Mouse (Mus musculus): ENCODE measurements around the gene Cpz. TPM values are rescaled to one million over a fixed set of nuclear protein-coding genes. Genes with fewer than 3 reads are reported as not detected.

Cpz gene
- polyA plus RNA-seq, 1 experiment from 2014 or later, result 0.92 TPM

- 68% methylated on average over 4 of the region's 4 CpGs for WGBS (ENCODE audit: insufficient replicate concordance)
Measured at GRCm38 (mm10) chr5:35552838-35553539, 27.5 kb upstream of the Cpz start.

DNA sequence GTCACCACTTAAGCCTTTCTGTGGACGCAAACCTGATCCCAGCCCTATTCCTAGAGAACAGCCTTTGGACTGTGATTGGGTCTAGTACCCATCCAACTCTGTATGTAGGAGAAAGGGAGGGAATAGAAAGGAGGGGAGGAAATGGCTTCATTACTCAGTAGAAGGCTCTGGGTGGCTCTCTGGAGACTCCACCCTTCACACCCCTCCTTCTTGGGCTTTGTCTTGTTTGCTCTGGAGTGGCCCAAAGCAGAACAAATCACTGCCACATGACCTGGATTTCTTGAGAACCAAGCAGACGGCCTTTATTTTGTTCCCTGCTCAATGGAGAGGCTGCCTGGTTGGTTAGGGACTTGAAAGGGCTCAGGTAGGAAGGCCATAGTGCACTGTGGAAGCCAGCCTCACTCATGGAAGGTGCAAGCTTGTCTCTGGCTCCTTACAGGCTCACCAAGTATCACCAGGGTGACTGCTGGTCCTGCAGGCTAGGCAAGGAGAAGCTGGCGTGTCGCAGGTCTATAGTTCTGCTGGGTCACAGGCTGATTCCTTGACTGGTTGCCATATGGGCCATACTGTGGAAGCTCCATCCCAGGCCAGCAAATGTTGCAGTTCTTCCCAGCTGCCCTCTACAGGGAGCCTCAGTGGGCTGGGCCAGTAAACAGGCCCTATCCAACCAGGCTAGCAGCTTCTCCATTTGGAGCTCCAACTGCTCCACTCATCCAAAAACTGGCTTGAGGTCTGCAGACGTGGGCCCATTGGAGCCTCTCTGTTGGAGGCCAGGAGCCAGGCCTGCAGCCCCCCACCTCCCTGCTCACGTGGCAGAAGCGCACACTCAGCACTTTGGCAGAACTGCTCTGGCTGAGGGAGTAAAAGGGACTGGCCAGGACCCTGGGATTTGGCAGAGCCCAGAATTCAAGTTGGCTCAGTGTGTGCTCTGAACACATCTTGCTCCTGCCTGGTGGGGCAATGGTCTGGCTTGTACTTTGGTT lies 26.6 kb upstream of the Cpz start:
- no peaks in the 10 kb centered on the region for H3K9me3 ChIP-seq (replicated peaks)
- no peak for ATAC-seq (ENCODE audit: insufficient read depth)
- no peak overlapping the region for H3K9ac ChIP-seq
- H3K4me3 ChIP-seq (replicated peaks), result no peak overlapping the region
- no peaks in the 10 kb centered on the region for H3K27me3 ChIP-seq
- no peak overlapping the region for H3K27ac ChIP-seq (replicated peaks)
- H3K4me2 ChIP-seq, result no peak overlapping the region
- H3K4me1 ChIP-seq (replicated peaks), result no peaks in the 10 kb centered on the region
- H3K36me3 ChIP-seq (replicated peaks), result peaks cover under 1% of the 10 kb centered on the region; the same call in 1 of the 2 replicates
- 41% methylated on average over 7 of the region's 7 CpGs for WGBS (ENCODE audit: insufficient replicate concordance)

More at GRCm38 (mm10) chr5:35552838-35553539, 27.5 kb upstream of the Cpz start:
- H3K4me1 ChIP-seq (replicated peaks), result no peaks in the 10 kb centered on the region
- H3K27ac ChIP-seq (replicated peaks), result no peak overlapping the region
- peaks cover 9% of the 10 kb centered on the region for H3K36me3 ChIP-seq (replicated peaks)
- no peak for ATAC-seq (ENCODE audit: insufficient read depth)
- H3K4me3 ChIP-seq (replicated peaks), result no peak overlapping the region
- no peak overlapping the region for H3K4me2 ChIP-seq
- no peaks in the 10 kb centered on the region for H3K27me3 ChIP-seq
- H3K9ac ChIP-seq, result no peak overlapping the region
- no peaks in the 10 kb centered on the region for H3K9me3 ChIP-seq (replicated peaks)

DNA sequence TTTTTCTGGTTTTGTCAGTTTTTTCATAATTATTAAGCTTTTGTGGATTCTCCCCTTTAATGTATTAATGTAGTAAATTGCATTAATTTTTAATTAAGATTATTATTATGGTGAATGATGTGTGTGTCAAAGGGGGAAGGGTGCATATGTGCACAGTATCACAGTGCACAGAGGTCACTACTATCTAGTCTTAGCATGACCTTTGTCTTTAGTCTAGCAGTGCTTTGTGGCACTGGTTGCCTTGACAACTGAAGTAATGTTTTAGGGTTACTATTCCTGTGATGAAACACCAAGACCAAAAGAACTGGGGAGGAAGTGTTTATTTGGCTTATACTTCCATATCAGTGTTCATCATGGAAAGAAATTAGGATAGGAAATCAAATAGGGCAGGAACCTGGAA lies 20.6 kb upstream of the Cpz start:
- Histone ChIP-seq H3K4me2 (no peak overlapping the region), H3K4me1 (replicated peaks) (no peaks in the 10 kb centered on the region), H3K36me3 (replicated peaks) (no peaks in the 10 kb centered on the region), H3K4me3 (replicated peaks) (no peak overlapping the region), H3K27ac (replicated peaks) (no peak overlapping the region), H3K9ac (no peak overlapping the region), H3K27me3 (no peaks in the 10 kb centered on the region), H3K9me3 (replicated peaks) (no peaks in the 10 kb centered on the region)
- ATAC-seq (ENCODE audit: insufficient read depth), result no peak

DNA sequence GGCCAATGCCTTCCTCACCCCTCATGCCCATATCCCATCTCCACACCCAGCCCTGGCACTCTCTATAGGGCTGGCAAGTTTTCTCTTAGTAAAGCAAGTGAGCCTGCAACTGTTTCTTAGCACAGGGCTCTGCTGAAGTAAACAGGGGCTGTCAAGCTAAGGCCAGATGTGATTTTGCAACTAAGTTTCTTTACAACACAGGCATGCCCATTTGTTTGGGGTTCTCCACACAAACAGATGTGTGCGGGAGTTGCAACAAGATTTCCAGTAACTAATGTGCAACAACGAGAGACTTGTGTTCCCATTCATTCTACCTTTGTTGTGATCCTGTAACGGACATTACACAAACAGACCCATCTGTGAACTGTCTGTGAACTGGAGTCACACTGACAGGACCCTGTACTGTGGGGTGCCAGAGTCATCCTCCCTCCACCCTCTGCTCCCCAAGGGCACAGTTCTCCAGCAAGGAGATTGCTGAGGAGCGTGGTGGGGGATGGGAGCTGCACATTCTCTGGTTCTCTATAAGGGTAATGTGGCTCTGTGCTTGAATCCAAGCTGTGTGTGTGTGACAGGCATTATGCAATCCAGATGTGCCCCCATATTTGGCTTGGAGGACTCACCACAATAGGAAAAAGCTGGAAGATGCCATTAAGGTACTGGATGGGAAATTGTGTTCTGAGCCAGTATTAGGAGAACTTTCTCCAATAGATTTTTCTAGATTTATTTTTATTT lies 15.7 kb upstream of the Cpz start:
- Histone ChIP-seq H3K27me3 (no peaks in the 10 kb centered on the region), H3K4me1 (replicated peaks) (no peaks in the 10 kb centered on the region), H3K9ac (no peak overlapping the region), H3K4me2 (no peak overlapping the region), H3K9me3 (replicated peaks) (no peaks in the 10 kb centered on the region), H3K27ac (replicated peaks) (no peak overlapping the region), H3K4me3 (replicated peaks) (no peak overlapping the region), H3K36me3 (replicated peaks) (no peaks in the 10 kb centered on the region)
- no peak for ATAC-seq (ENCODE audit: insufficient read depth)
- 54% methylated on average over 4 of the region's 4 CpGs for WGBS (ENCODE audit: insufficient replicate concordance)

GRCm38 (mm10) chr5:35540555-35540954 lies 15.1 kb upstream of the Cpz start:
- 47% methylated on average over 5 of the region's 5 CpGs for whole genome bisulfite sequencing (ENCODE audit: insufficient replicate concordance)
- ATAC-seq (ENCODE audit: insufficient read depth), result no peak
- no peaks in the 10 kb centered on the region for H3K27me3 ChIP-seq
- H3K36me3 ChIP-seq (replicated peaks), result no peaks in the 10 kb centered on the region
- no peaks in the 10 kb centered on the region for H3K4me1 ChIP-seq (replicated peaks)
- H3K4me2 ChIP-seq, result no peak overlapping the region
- H3K27ac ChIP-seq (replicated peaks), result no peak overlapping the region
- H3K9me3 ChIP-seq (replicated peaks), result no peaks in the 10 kb centered on the region
- H3K4me3 ChIP-seq (replicated peaks), result no peak overlapping the region
- H3K9ac ChIP-seq, result no peak overlapping the region

DNA sequence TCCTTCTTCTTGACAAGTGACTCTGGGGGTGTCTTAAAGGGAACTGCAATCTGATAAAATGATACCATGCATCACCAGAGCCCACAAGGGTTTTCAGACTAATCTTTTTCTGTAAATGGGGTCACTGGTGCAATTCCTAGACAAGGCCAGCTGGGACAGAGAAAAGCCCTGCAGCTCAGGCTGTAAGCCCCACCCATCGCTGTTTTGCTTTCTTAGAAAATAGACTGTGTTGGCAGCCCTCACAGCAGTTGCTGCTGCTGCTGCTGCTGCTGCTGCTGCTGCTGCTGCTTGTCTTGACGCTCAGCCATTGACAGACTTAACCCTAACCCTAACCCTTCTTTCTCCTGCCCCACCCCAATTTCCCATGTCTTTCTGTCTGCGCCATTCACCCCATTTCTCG lies 14.1 kb upstream of the Cpz start:
- Histone ChIP-seq H3K4me1 (replicated peaks) (no peaks in the 10 kb centered on the region), H3K27ac (replicated peaks) (no peak overlapping the region), H3K4me3 (replicated peaks) (no peak overlapping the region), H3K4me2 (no peak overlapping the region), H3K9me3 (replicated peaks) (no peaks in the 10 kb centered on the region), H3K9ac (no peak overlapping the region), H3K27me3 (no peaks in the 10 kb centered on the region), H3K36me3 (replicated peaks) (no peaks in the 10 kb centered on the region)
- WGBS (ENCODE audit: insufficient replicate concordance), result 59% methylated on average over 4 of the region's 4 CpGs
- ATAC-seq (ENCODE audit: insufficient read depth), result no peak

DNA sequence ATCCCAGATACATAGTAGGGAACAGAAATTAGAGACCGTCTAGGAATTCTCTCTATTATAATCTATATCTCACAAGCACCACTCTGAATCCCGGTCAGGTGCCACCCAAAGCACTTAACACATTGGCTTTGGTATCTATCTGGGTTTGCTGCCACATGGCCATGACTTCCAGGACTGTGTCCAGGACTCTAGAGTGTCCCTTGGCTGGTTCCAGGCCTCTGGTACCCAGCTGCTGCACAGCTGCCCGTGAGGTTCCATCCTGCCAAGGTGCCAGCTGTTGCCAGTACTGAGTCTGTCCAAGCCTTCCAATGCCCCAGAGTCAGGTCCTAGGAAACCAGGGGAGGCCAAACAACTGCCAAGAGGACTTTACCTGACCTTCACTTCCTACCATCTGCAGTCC lies 12.5 kb upstream of the Cpz start:
- Histone ChIP-seq H3K9me3 (replicated peaks) (no peaks in the 10 kb centered on the region), H3K27me3 (no peaks in the 10 kb centered on the region), H3K27ac (replicated peaks) (no peak overlapping the region), H3K4me3 (replicated peaks) (no peak overlapping the region), H3K36me3 (replicated peaks) (no peaks in the 10 kb centered on the region), H3K9ac (no peak overlapping the region), H3K4me1 (replicated peaks) (no peaks in the 10 kb centered on the region), H3K4me2 (no peak overlapping the region)
- WGBS (ENCODE audit: insufficient replicate concordance), result 67% methylated on average over 3 of the region's 3 CpGs
- no peak for ATAC-seq (ENCODE audit: insufficient read depth)

DNA sequence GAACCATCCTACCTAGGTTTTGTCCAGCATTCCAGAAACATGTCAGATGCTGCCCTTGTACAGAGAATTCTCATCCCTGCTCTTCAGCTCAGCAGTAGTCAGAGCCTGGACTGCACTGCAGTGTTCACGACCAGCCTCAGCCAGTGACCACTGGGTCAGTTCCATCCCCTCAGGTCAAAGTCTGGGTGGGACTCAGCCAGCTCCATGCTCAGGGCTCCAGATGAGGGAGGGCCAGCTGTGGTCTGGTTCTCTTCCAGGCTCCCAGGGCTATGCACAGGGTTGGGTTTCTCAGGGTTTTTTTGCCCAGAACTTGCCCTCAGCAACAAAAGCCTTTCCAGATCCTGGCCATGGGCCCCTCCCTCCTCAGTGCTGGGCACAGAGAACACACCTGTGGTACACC lies 12.0 kb upstream of the Cpz start:
- no peak for ATAC-seq (ENCODE audit: insufficient read depth)
- Histone ChIP-seq H3K4me2 (no peak overlapping the region), H3K4me1 (replicated peaks) (no peaks in the 10 kb centered on the region), H3K9ac (no peak overlapping the region), H3K9me3 (replicated peaks) (no peaks in the 10 kb centered on the region), H3K27ac (replicated peaks) (no peak overlapping the region), H3K27me3 (no peaks in the 10 kb centered on the region), H3K36me3 (replicated peaks) (no peaks in the 10 kb centered on the region), H3K4me3 (replicated peaks) (no peak overlapping the region)
- 52% methylated on average over 1 of the region's 1 CpGs for WGBS (ENCODE audit: insufficient replicate concordance)

GRCm38 (mm10) chr5:35536271-35536670 lies 10.8 kb upstream of the Cpz start:
- Histone ChIP-seq H3K9me3 (replicated peaks) (no peaks in the 10 kb centered on the region), H3K27me3 (no peaks in the 10 kb centered on the region), H3K4me1 (replicated peaks) (no peaks in the 10 kb centered on the region), H3K9ac (no peak overlapping the region), H3K36me3 (replicated peaks) (no peaks in the 10 kb centered on the region), H3K4me3 (replicated peaks) (no peak overlapping the region), H3K27ac (replicated peaks) (no peak overlapping the region), H3K4me2 (no peak overlapping the region)
- 46% methylated on average over 3 of the region's 3 CpGs for WGBS (ENCODE audit: insufficient replicate concordance)
- ATAC-seq (ENCODE audit: insufficient read depth), result no peak

DNA sequence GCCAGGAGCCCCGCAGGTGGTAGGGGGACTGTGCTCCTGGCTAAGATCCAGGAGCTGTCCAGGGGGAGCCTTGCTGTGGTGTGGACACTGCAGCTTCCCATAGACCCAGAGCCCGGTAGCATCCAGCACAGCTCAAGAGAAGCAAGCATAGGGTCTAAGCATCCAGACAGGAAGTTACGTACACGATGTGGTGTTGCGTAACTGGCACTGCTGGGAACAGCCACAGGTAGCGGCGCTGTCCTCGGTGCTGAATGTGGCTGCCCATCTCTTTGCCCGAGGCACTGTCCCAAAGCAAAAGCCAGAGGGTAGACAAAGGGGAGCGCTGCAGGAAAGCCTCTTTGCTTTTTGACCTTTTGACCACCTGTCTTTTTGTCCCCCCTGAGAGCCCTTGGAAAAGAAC lies 6.1 kb upstream of the Cpz start:
- Histone ChIP-seq H3K27ac (replicated peaks) (no peak overlapping the region), H3K9me3 (replicated peaks) (no peaks in the 10 kb centered on the region), H3K4me3 (replicated peaks) (no peak overlapping the region), H3K9ac (no peak overlapping the region), H3K36me3 (replicated peaks) (no peaks in the 10 kb centered on the region), H3K4me1 (replicated peaks) (no peaks in the 10 kb centered on the region), H3K4me2 (no peak overlapping the region), H3K27me3 (peaks cover 7% of the 10 kb centered on the region; the same call in 1 of the 2 replicates)
- 14% methylated on average over 10 of the region's 10 CpGs for WGBS (ENCODE audit: insufficient replicate concordance)
- ATAC-seq (ENCODE audit: insufficient read depth), result no peak

- WGBS (ENCODE audit: insufficient replicate concordance), result 12% methylated on average over 4 of the region's 4 CpGs
- Histone ChIP-seq H3K27me3 (peaks cover 19% of the 10 kb centered on the region), H3K9ac (no peak overlapping the region), H3K36me3 (replicated peaks) (no peaks in the 10 kb centered on the region), H3K9me3 (replicated peaks) (no peaks in the 10 kb centered on the region), H3K27ac (replicated peaks) (no peak overlapping the region), H3K4me1 (replicated peaks) (no peaks in the 10 kb centered on the region), H3K4me3 (replicated peaks) (no peak overlapping the region), H3K4me2 (no peak overlapping the region)
- no peak for ATAC-seq (ENCODE audit: insufficient read depth)
Measured at GRCm38 (mm10) chr5:35530442-35530841, 4.9 kb upstream of the Cpz start.
